8 mouse cellular contexts compared by ENCODE assay signal in the genomic region with DNA sequence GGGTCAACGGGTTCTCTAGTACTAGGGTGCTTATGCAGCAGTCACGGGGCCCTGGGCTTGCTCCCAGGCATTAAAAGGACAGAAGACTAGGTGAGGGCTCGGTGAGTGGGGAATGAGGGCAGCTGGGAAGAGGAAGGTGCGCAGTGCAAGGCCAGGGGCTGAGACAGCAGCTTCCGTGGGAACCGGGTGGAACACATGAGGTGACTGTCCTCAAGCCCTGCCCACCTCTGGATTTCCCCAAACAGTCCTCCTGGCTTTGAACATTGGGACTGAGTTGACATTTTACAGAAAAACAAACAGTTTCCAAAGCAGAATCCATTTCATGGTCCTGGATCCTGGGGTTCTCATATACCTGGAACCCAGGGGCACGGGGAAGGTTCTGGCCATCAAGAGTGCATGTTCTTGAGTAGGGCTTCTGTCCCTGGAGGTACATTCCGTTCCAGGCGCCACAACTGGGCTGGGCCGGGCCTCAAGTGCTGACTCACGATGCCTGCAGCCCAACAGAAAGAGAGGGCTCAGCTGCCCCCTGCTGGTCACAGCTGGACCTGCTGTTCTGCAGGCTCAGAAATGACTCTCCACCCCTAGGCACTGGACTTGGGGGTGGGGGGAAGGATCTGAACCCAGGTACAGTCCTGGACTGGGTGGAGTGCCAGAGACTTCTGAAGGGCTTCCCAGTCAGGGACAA. TPM values are rescaled to one million over a fixed set of nuclear protein-coding genes. Genes with fewer than 3 reads are reported as not detected.
A peak's percentile ranks its signal among the peaks of the same experiment; 100 is the strongest.
DNase-seq lines count a peak whose midpoint lies in the region; ATAC-seq lines count a peak whose summit lies in the region.

No protein-coding gene starts in this region.

- no peaks in the 10 kb centered on the region for H3K27me3 ChIP-seq in intestine, embryonic 16.5 days (replicated peaks; ENCODE audit: control insufficient read depth, insufficient read depth, low read length)
- H3K27me3 ChIP-seq in midbrain, embryonic 10.5 days (ENCODE audit: low read depth, poor library complexity, severe bottlenecking): no peaks in the 10 kb centered on the region

- DNase-seq in adrenal gland, adult 2 months: peak; percentile 95
- DNase-seq in embryo, embryonic 11.5 days (ENCODE audit: low read depth, low spot score): peak; percentile 83
- DNase-seq in gastrocnemius, postnatal 36 days: peak; percentile 96
- peak; percentile 91 to 94 for DNase-seq in left cerebral cortex, postnatal 36 days (ENCODE audit: low spot score in 2 of 2)
- DNase-seq in midbrain, embryonic 10.5 days (ENCODE audit: low spot score): peak; percentile 89
- peak; percentile 89 for DNase-seq in right cerebral cortex, postnatal 36 days (ENCODE audit: low spot score in 2 of 2)
- DNase-seq in yolk sac, embryonic 10.5 days (ENCODE audit: low spot score): peak; percentile 88

- peak overlapping the region; percentile 99 for H3K27ac ChIP-seq in intestine, embryonic 16.5 days (ENCODE audit: low read length)
- H3K27ac ChIP-seq in midbrain, embryonic 10.5 days (replicated peaks): peak overlapping the region; percentile 95

- 25% methylated on average over 11 of the region's 11 CpGs for WGBS in intestine, embryonic 16.5 days
- WGBS in midbrain, embryonic 10.5 days: 33% methylated on average over 11 of the region's 11 CpGs

- 0 out of 2 replicates have a peak overlapping the region, but pooled peaks have one; percentile 4 for H3K4me2 ChIP-seq in intestine, embryonic 16.5 days (ENCODE audit: low read depth, low read length)

- no peak overlapping the region for H3K4me3 ChIP-seq in intestine, embryonic 16.5 days (ENCODE audit: low read length)
- peak overlapping the region; percentile 26 for H3K4me3 ChIP-seq in midbrain, embryonic 10.5 days

- peaks cover 57% of the 10 kb centered on the region for H3K4me1 ChIP-seq in intestine, embryonic 16.5 days (ENCODE audit: control insufficient read depth, insufficient read depth, low read length)
- peaks cover 63% of the 10 kb centered on the region for H3K4me1 ChIP-seq in midbrain, embryonic 10.5 days

- peak; percentile 24; the same call in 1 of the 2 replicates for ATAC-seq in intestine, embryonic 16.5 days

- H3K9me3 ChIP-seq in intestine, embryonic 16.5 days (ENCODE audit: control insufficient read depth, low read length): no peaks in the 10 kb centered on the region
- H3K9me3 ChIP-seq in midbrain, embryonic 10.5 days (replicated peaks): no peaks in the 10 kb centered on the region

- intact Hi-C loops in gastrocnemius, postnatal 36 days (cut with DNase I): loop anchor here (2.0 kb wide), 1 partner anchor 57 kb away; no protein-coding TSS in a partner anchor
- intact Hi-C loops in left cerebral cortex, postnatal 36 days (cut with DNase I): loop anchor here (1.0 kb wide), 1 partner anchor 57 kb away; no protein-coding TSS in a partner anchor

- H3K36me3 ChIP-seq in intestine, embryonic 16.5 days (ENCODE audit: control insufficient read depth, insufficient read depth, low read length): no peaks in the 10 kb centered on the region; the same call in 1 of the 2 replicates
- H3K36me3 ChIP-seq in midbrain, embryonic 10.5 days: peaks cover 31% of the 10 kb centered on the region

- H3K9ac ChIP-seq in intestine, embryonic 16.5 days (ENCODE audit: low read depth, low read length): peak overlapping the region; percentile 44

RNA-seq across cellular contexts. Expression of a gene that starts 25.1 kb away (rescaled TPM):
- total RNA-seq in adrenal gland, adult 2 months (2021): 10 to 100 TPM; 41.2 to 51.4 TPM
- 27.8 and 36.4 TPM in 2 replicates for polyA plus RNA-seq in adrenal gland, adult 2 months (2012; rRNA removed)
- 1 to 10 TPM; 4.5 to 5.0 TPM for total RNA-seq in gastrocnemius, postnatal 36 days (2021)
- polyA plus RNA-seq in intestine, embryonic 16.5 days (2015; fragmentation: Nextera tagmentation; extraction: Ambion mirVana): 31.1 and 31.7 TPM in 2 replicates
- 10 to 100 TPM; 11.6 to 13.3 TPM for total RNA-seq in left cerebral cortex, postnatal 36 days (2021)
- 33.8 and 34.9 TPM in 2 replicates for polyA plus RNA-seq in midbrain, embryonic 10.5 days (2016; fragmentation: Nextera tagmentation; extraction: Ambion mirVana)

RNA-seq across cellular contexts. Expression of a gene that starts 27.6 kb away (rescaled TPM):
- total RNA-seq in adrenal gland, adult 2 months (2021): 10 to 100 TPM; 15.5 to 36.2 TPM
- polyA plus RNA-seq in adrenal gland, adult 2 months (2012; rRNA removed): 42.4 and 44.6 TPM in 2 replicates
- 1 to 10 TPM in 1 of 2 experiments, under 1 TPM in 1; 0.99 to 1.0 TPM for total RNA-seq in gastrocnemius, postnatal 36 days (2021)
- 3.4 and 4.1 TPM in 2 replicates for polyA plus RNA-seq in intestine, embryonic 16.5 days (2015; fragmentation: Nextera tagmentation; extraction: Ambion mirVana)
- 1 to 10 TPM; 3.0 to 4.1 TPM for total RNA-seq in left cerebral cortex, postnatal 36 days (2021)
- 2.3 and 2.6 TPM in 2 replicates for polyA plus RNA-seq in midbrain, embryonic 10.5 days (2016; fragmentation: Nextera tagmentation; extraction: Ambion mirVana)

RNA-seq across cellular contexts. Expression of a gene that starts 44.0 kb away (rescaled TPM):
- 1 to 10 TPM; 1.0 to 1.1 TPM for total RNA-seq in adrenal gland, adult 2 months (2021)
- 0.48 and 0.53 TPM in 2 replicates for polyA plus RNA-seq in adrenal gland, adult 2 months (2012; rRNA removed)
- under 1 TPM in 1 of 2 experiments, not detected in 1; 0.20 TPM for total RNA-seq in gastrocnemius, postnatal 36 days (2021)
- 1.5 and 1.7 TPM in 2 replicates for polyA plus RNA-seq in intestine, embryonic 16.5 days (2015; fragmentation: Nextera tagmentation; extraction: Ambion mirVana)
- 1 to 10 TPM; 4.3 to 4.5 TPM for total RNA-seq in left cerebral cortex, postnatal 36 days (2021)
- polyA plus RNA-seq in midbrain, embryonic 10.5 days (2016; fragmentation: Nextera tagmentation; extraction: Ambion mirVana): 9.5 and 10.8 TPM in 2 replicates
